Mouse (Mus musculus) hindbrain, embryonic 10.5 days (tissue): Measurements from ENCODE around the gene Psen1. TPM values are rescaled to one million over a fixed set of nuclear protein-coding genes. Genes with fewer than 3 reads are reported as not detected.
A peak's percentile ranks its signal among the peaks of the same experiment; 100 is the strongest.

Experiments
- DNase-seq: peaks from one replicate; pipeline ENCODE4 v3.0.0-alpha.2; 2017; ENCODE audit warnings: low spot score
- H3K27ac ChIP-seq: fragments of 300-500 bp; sonication (generic); 2 replicates; pipeline ENCODE4 v1.5.1; 2016; ENCODE audit warnings: mild to moderate bottlenecking, moderate library complexity
- H3K27me3 ChIP-seq: fragments of 300-500 bp; sonication (generic); 2 replicates; pipeline ENCODE4 v1.6.1; 2016; ENCODE audit warnings: mild to moderate bottlenecking; ENCODE audit not compliant: poor library complexity, insufficient read depth, severe bottlenecking
- H3K36me3 ChIP-seq: fragments of 300-500 bp; sonication (generic); 2 replicates; pipeline ENCODE4 v1.6.1; 2016; ENCODE audit warnings: mild to moderate bottlenecking, moderate library complexity
- H3K4me1 ChIP-seq: fragments of 300-500 bp; sonication (generic); replicated peaks from 2 replicates; pipeline ENCODE4 v1.6.1; 2016; ENCODE audit warnings: mild to moderate bottlenecking
- H3K4me3 ChIP-seq: fragments of 300-500 bp; sonication (generic); 2 replicates; pipeline ENCODE4 v1.5.1; 2016; ENCODE audit warnings: mild to moderate bottlenecking, moderate library complexity
- H3K9me3 ChIP-seq: fragments of 300-500 bp; sonication (generic); 2 replicates; pipeline ENCODE4 v1.6.1; 2016; ENCODE audit warnings: mild to moderate bottlenecking, moderate library complexity
- WGBS: fragments of 180-500 bp; shearing (Covaris S2); methylation state at CpG from one replicate; pipeline ENCODE4 v1.1.7; 2016; 5-methylcytosine and 5-hydroxymethylcytosine counted together
- polyA plus RNA-seq: library from polyadenylated mRNA; unstranded; fragments of >200 nt; fragmentation: Nextera tagmentation; extraction: Ambion mirVana; gene quantifications from 2 replicates; pipeline ENCODE4 v1.2.1, GENCODE M21; 2016

Gene Psen1
- polyA plus RNA-seq, 1 experiment from 2014 or later = 70.4 TPM

GRCm38 (mm10) chr12:83736236-83736635, 48.3 kb downstream of the Psen1 start:
- DNase-seq = no peak
- Histone ChIP-seq H3K4me3 (no peak overlapping the region), H3K9me3 (no peaks in the 10 kb centered on the region), H3K4me1 (no peaks in the 10 kb centered on the region), H3K36me3 (peaks cover 65% of the 10 kb centered on the region), H3K27ac (no peak overlapping the region), H3K27me3 (no peaks in the 10 kb centered on the region)
- 92% methylated on average over 8 of the region's 8 CpGs for WGBS

- H3K27me3 ChIP-seq = no peaks in the 10 kb centered on the region
- no peaks in the 10 kb centered on the region for H3K9me3 ChIP-seq
- peaks cover 40% of the 10 kb centered on the region for H3K36me3 ChIP-seq
- no peak for DNase-seq
- no peak overlapping the region for H3K4me3 ChIP-seq
- peaks cover 5% of the 10 kb centered on the region; the same call in 1 of the 2 replicates for H3K4me1 ChIP-seq
- no peak overlapping the region for H3K27ac ChIP-seq
- WGBS = 90% methylated on average over 1 of the region's 1 CpGs
Observed at GRCm38 (mm10) chr12:83738651-83739050, 50.7 kb downstream of the Psen1 start.

DNA sequence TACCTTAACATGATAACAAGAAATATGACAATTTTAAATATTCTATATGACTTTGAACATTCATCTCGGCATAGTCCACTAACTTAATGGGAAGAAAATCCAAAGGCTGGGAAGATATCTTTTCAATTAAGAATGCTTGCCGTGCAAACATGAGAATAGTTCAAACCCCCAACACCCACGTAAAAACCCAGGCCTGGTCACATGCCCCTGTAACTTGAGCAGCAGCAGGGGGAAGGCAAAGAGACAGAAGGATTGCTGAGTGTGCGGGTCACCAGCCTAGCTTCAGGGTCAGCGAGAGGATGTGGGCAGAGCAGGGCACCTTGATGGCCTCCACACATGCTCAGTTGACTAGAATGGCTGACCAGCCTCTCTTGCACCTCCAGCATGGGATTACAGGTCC, 53.8 kb downstream of the Psen1 start:
- WGBS = 69% methylated on average over 5 of the region's 5 CpGs
- no peaks in the 10 kb centered on the region for H3K9me3 ChIP-seq
- peaks cover 10% of the 10 kb centered on the region; the same call in 1 of the 2 replicates for H3K36me3 ChIP-seq
- no peak overlapping the region for H3K4me3 ChIP-seq
- no peak for DNase-seq
- H3K4me1 ChIP-seq = peaks cover 16% of the 10 kb centered on the region; the same call in 1 of the 2 replicates
- no peak overlapping the region for H3K27ac ChIP-seq
- no peaks in the 10 kb centered on the region for H3K27me3 ChIP-seq

DNA sequence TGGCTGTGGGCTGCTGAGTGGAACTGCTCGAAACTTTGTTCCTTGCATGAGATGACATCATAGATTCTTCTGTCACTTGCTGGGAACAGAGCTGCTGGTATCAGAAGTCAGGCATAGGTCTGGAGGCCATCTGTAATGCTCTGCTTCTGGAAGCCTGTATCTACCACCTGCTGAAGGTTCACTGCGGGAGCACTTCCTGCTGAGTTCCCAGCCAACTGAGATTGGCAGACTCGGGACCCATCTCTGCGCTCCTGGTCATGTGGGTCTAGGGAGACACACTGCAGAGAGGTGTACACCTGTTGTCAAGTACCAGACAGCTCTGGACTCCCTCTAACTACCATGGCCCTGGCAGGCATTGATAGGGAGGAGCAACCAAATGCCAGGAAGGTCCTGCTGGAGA, 54.9 kb downstream of the Psen1 start:
- Histone ChIP-seq H3K36me3 (peaks cover 5% of the 10 kb centered on the region; the same call in 1 of the 2 replicates), H3K4me3 (no peak overlapping the region), H3K27me3 (no peaks in the 10 kb centered on the region), H3K4me1 (peaks cover 16% of the 10 kb centered on the region; the same call in 1 of the 2 replicates), H3K9me3 (no peaks in the 10 kb centered on the region), H3K27ac (no peak overlapping the region)
- no peak for DNase-seq
- WGBS = 85% methylated on average over 4 of the region's 4 CpGs

DNA sequence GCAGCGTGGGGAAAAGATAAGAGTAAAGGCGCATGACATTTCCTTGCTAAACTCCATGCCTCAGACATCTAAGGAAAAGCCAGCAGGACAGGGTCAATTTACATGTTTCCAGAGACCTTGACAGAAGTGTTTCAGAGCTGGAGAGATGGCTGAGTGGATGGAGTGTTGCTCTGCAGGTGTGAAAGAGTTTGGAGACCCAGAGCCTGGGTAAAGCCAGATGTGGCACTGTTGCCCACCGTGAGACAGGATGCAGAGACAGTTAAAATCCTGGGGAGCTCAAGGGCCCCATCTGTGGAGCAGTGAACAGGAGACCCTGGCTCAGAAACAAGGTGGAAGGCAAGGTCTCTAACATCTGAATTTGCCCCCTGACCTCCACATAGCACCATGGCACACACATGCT, 55.8 kb downstream of the Psen1 start:
- Histone ChIP-seq H3K4me1 (peaks cover 16% of the 10 kb centered on the region; the same call in 1 of the 2 replicates), H3K27me3 (no peaks in the 10 kb centered on the region), H3K9me3 (no peaks in the 10 kb centered on the region), H3K27ac (no peak overlapping the region), H3K36me3 (peaks cover 3% of the 10 kb centered on the region; the same call in 1 of the 2 replicates), H3K4me3 (no peak overlapping the region)
- WGBS = 81% methylated on average over 3 of the region's 3 CpGs
- no peak for DNase-seq

DNA sequence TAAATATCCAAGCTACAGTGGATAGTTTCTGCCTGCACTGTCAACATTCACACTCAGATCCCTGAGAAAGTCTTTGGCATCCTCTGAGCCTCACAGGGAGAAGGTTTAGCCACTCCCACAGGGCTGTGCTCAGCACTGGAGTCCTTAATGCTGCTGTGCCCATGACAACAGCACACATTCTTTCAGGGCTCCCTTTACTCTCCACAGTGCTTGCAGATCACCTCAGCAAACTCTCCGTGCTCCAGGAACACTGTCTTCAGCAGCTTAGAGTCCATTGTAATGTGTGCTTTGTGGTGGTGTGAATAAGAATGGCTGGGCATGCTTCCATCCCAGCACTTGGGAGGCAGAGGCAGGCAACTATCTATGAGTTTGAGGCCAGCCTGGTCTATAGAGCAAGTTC, 61.2 kb downstream of the Psen1 start:
- H3K27me3 ChIP-seq = no peaks in the 10 kb centered on the region
- H3K27ac ChIP-seq = no peak overlapping the region
- DNase-seq = no peak
- no peaks in the 10 kb centered on the region for H3K9me3 ChIP-seq
- H3K4me3 ChIP-seq = no peak overlapping the region
- peaks cover 6% of the 10 kb centered on the region; the same call in 1 of the 2 replicates for H3K4me1 ChIP-seq
- 58% methylated on average over 1 of the region's 1 CpGs for WGBS
- H3K36me3 ChIP-seq = no peaks in the 10 kb centered on the region

DNA sequence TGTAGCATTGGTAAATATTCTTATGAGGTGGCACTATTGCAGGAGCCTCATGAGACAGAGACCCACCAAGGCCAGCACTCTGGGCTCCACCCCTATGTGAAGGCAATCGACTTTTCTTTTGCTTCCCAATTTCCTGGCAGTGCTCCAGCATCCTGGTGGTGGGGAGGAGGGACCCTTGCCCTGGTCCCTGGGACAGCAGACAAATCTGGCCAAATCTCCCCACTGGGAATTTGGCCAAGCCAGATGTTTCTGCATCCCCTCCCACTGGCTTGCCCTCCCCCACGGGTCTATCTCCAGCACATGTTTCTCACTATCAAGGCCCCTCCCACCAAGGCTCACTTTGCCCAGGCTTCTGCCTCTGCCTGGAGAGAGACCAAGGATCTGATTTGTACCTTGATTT, 64.5 kb downstream of the Psen1 start:
- H3K4me1 ChIP-seq = no peaks in the 10 kb centered on the region
- H3K27me3 ChIP-seq = no peaks in the 10 kb centered on the region
- H3K36me3 ChIP-seq = no peaks in the 10 kb centered on the region
- DNase-seq = no peak
- H3K27ac ChIP-seq = no peak overlapping the region
- no peaks in the 10 kb centered on the region for H3K9me3 ChIP-seq
- no peak overlapping the region for H3K4me3 ChIP-seq
- 68% methylated on average over 2 of the region's 2 CpGs for WGBS

DNA sequence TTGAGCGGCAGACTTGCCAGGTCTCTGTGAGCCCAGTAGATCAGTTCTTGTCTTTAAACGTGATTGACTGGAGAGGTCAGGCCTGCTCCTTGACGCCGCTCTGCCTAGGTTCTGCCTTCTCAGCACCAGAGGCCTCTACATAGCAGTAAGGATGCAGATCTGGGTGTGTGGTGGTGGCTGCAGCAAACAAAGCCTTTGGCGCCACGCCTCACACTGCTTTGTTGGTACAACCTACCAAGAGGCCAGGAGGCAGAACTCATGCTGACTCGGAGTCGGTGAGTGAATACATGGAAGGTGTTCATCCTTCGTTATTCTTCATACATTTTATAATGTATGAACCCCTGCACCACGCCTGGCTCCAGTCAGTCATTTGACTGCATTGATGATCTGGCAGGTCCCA, 70.8 kb downstream of the Psen1 start:
- Histone ChIP-seq H3K36me3 (no peaks in the 10 kb centered on the region), H3K27me3 (peaks cover 7% of the 10 kb centered on the region), H3K9me3 (no peaks in the 10 kb centered on the region), H3K27ac (0 out of 2 replicates have a peak overlapping the region, but pooled peaks have one; percentile 12), H3K4me3 (no peak overlapping the region), H3K4me1 (peaks cover 23% of the 10 kb centered on the region)
- 66% methylated on average over 10 of the region's 10 CpGs for WGBS
- DNase-seq = no peak

GRCm38 (mm10) chr12:83760201-83760600, 72.2 kb downstream of the Psen1 start:
- WGBS = 93% methylated on average over 2 of the region's 2 CpGs
- no peak overlapping the region for H3K4me3 ChIP-seq
- no peaks in the 10 kb centered on the region for H3K36me3 ChIP-seq
- no peak overlapping the region for H3K27ac ChIP-seq
- no peaks in the 10 kb centered on the region for H3K9me3 ChIP-seq
- H3K4me1 ChIP-seq = peaks cover 37% of the 10 kb centered on the region
- DNase-seq = no peak
- H3K27me3 ChIP-seq = peaks cover 22% of the 10 kb centered on the region

DNA sequence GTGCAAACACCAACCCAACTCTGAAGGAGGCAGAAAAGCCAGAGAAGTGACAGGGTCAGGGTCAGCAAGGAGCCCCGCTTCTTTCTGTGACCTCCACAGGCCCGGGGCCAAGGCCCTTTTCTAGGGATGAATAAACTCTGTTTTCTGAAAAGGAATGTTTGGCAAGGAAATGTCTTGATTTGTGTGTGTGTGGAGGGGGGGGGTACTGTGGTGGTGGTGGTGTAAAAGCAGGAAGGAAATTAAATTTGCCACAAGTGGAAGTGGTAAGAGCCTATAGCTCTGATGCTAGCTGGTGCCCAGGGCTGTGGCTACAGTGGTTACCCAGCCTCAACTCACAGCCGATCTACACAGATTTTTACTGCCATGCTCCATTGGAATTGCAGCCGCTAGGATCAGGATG, 74.8 kb downstream of the Psen1 start:
- H3K27ac ChIP-seq = peak overlapping the region; percentile 2; the same call in 1 of the 2 replicates
- peaks cover 36% of the 10 kb centered on the region for H3K27me3 ChIP-seq
- no peaks in the 10 kb centered on the region for H3K9me3 ChIP-seq
- WGBS = 14% methylated on average over 4 of the region's 4 CpGs
- H3K4me3 ChIP-seq = no peak overlapping the region
- peak; percentile 41 for DNase-seq
- no peaks in the 10 kb centered on the region for H3K36me3 ChIP-seq
- peaks cover 48% of the 10 kb centered on the region for H3K4me1 ChIP-seq

- 18% methylated on average over 31 of the region's 31 CpGs for WGBS
- H3K9me3 ChIP-seq = no peaks in the 10 kb centered on the region
- no peaks in the 10 kb centered on the region for H3K36me3 ChIP-seq
- H3K27ac ChIP-seq = peak within 1 kb of the TSS; percentile 41
- H3K27me3 ChIP-seq = peaks cover 38% of the 10 kb centered on the region
- H3K4me1 ChIP-seq = peaks cover 51% of the 10 kb centered on the region
- peak within 1 kb of the TSS; percentile 46 for H3K4me3 ChIP-seq
- no peak for DNase-seq
Observed at GRCm38 (mm10) chr12:83763311-83764043, 75.5 kb downstream of the Psen1 start, which contains the start of gene Papln. Gene Papln (plus strand): TSS chr12:83763634.

DNA sequence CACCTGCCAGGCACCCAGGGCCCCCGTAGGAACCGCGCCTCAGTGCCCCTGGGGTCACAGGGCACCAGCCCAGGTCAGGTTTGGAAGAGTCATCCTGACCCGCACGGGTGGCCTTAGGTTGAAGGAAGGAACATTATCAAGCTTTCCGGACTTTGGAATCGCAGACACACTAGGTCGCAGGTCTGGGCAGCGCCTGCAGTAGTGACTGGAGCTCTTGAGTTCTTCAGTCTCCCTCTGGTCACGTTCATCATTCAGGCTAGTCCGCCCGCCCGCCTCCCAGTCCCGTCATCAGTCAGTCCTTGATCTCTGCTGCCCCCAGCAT, 76.1 kb downstream of the Psen1 start:
- H3K27ac ChIP-seq = peak overlapping the region; percentile 41; the same call in 1 of the 2 replicates

GRCm38 (mm10) chr12:83764519-83764918, 76.6 kb downstream of the Psen1 start:
- DNase-seq = no peak
- H3K4me1 ChIP-seq = peaks cover 52% of the 10 kb centered on the region
- no peak overlapping the region for H3K4me3 ChIP-seq
- no peak overlapping the region for H3K27ac ChIP-seq
- 82% methylated on average over 10 of the region's 10 CpGs for WGBS
- no peaks in the 10 kb centered on the region for H3K36me3 ChIP-seq
- no peaks in the 10 kb centered on the region for H3K9me3 ChIP-seq
- H3K27me3 ChIP-seq = peaks cover 46% of the 10 kb centered on the region

More for the DNA sequence above, 76.1 kb downstream of the Psen1 start:
- DNase-seq = no peak
- peak overlapping the region; percentile 46 for H3K4me3 ChIP-seq
- no peaks in the 10 kb centered on the region for H3K9me3 ChIP-seq
- peaks cover 51% of the 10 kb centered on the region for H3K4me1 ChIP-seq
- no peaks in the 10 kb centered on the region for H3K36me3 ChIP-seq
- 11% methylated on average over 14 of the region's 14 CpGs for WGBS
- H3K27me3 ChIP-seq = peaks cover 42% of the 10 kb centered on the region
